Mouse (Mus musculus) adrenal gland, postnatal 0 days (tissue): ENCODE results near the gene Gm17175. TPM values are rescaled to one million over a fixed set of nuclear protein-coding genes. Genes with fewer than 3 reads are reported as not detected.

Source experiments
- polyA plus RNA-seq: library from polyadenylated mRNA; unstranded; fragments of >200 nt; fragmentation: Nextera tagmentation; extraction: Ambion mirVana; gene quantifications from 2 replicates; pipeline ENCODE4 v1.2.1, GENCODE M21; 2015

Gm17175 gene
- polyA plus RNA-seq = not detected in 2 replicates

GRCm38 (mm10) chr14:51573963-51574362 is at the start of gene Gm17175:
Gene Gm17175 (minus strand): TSS chr14:51574063.

GRCm38 (mm10) chr14:51611210-51611609 is 37.3 kb upstream of the Gm17175 start, which contains the start of gene Gm17078:
Gene Gm17078 (minus strand): TSS chr14:51611310.

GRCm38 (mm10) chr14:51592039-51592438 is 18.2 kb upstream of the Gm17175 start, which contains the start of gene Gm17174:
Gene Gm17174 (minus strand): TSS chr14:51592139.

GRCm38 (mm10) chr14:51552490-51552889 is 21.4 kb downstream of the Gm17175 start, which contains the start of gene Gm5622:
Gene Gm5622 (plus strand): TSS chr14:51552790.

Other genes starting within 250 kb of the Gm17175 start
- gene Gm7247, start 212.3 kb downstream of the Gm17175 start, polyA plus RNA-seq = not detected in 2 replicates
- not detected in 2 replicates for gene Vmn2r88, start 163.2 kb downstream of the Gm17175 start, polyA plus RNA-seq
- 0.06 TPM in 1 of 2 replicates, not detected in the other for gene Vmn2r89, start 122.2 kb downstream of the Gm17175 start, polyA plus RNA-seq
- gene Gm5622, start 21.3 kb downstream of the Gm17175 start, polyA plus RNA-seq = not detected in 2 replicates
- not detected in 2 replicates for gene Gm17174, start 18.1 kb upstream of the Gm17175 start, polyA plus RNA-seq
- not detected in 2 replicates for gene Gm17078, start 37.2 kb upstream of the Gm17175 start, polyA plus RNA-seq
- not detected in 2 replicates for gene Gm4181, start 61.6 kb upstream of the Gm17175 start, polyA plus RNA-seq
- gene Gm17079, start 121.4 kb upstream of the Gm17175 start, polyA plus RNA-seq = not detected in 2 replicates
- not detected in 2 replicates for gene Gm5800, start 143.1 kb upstream of the Gm17175 start, polyA plus RNA-seq
- gene Ang4, start 199.5 kb upstream of the Gm17175 start, polyA plus RNA-seq = 0.33 and 0.36 TPM in 2 replicates
- gene AY358078, start 226.0 kb upstream of the Gm17175 start, polyA plus RNA-seq = not detected in 2 replicates